Mouse (Mus musculus) neural tube, embryonic 12.5 days (tissue): ENCODE measurements around the gene Slc36a2. TPM values are rescaled to one million over a fixed set of nuclear protein-coding genes. Genes with fewer than 3 reads are reported as not detected.

ENCODE experiments used
- polyA plus RNA-seq: library from polyadenylated mRNA; unstranded; fragments of >200 nt; fragmentation: Nextera tagmentation; extraction: Ambion mirVana; gene quantifications from 2 replicates; pipeline ENCODE4 v1.2.1, GENCODE M21; 2016

Gene Slc36a2
- polyA plus RNA-seq, 1 experiment from 2014 or later = 0.81 TPM

Other genes starting within 250 kb of the Slc36a2 start
- gene Tnip1, start 222.2 kb downstream of the Slc36a2 start, polyA plus RNA-seq = 16.3 and 16.9 TPM in 2 replicates
- gene Anxa6, start 151.6 kb downstream of the Slc36a2 start, polyA plus RNA-seq = 91.8 and 93.2 TPM in 2 replicates
- 0.28 and 0.41 TPM in 2 replicates for gene Ccdc69, start 106.9 kb downstream of the Slc36a2 start, polyA plus RNA-seq
- gene Gm2a, start 87.0 kb downstream of the Slc36a2 start, polyA plus RNA-seq = 14.0 and 15.2 TPM in 2 replicates
- not detected in 2 replicates for gene Slc36a3, start 33.4 kb downstream of the Slc36a2 start, polyA plus RNA-seq
- 2.3 and 3.1 TPM in 2 replicates for gene Slc36a1, start 19.3 kb upstream of the Slc36a2 start, polyA plus RNA-seq
- gene Fat2, start 151.5 kb upstream of the Slc36a2 start, polyA plus RNA-seq = 0.05 and 0.06 TPM in 2 replicates
- 545 and 567 TPM in 2 replicates for gene Sparc, start 238.1 kb upstream of the Slc36a2 start, polyA plus RNA-seq